Mouse (Mus musculus): Measurements from ENCODE around the gene Snrpf. TPM values are rescaled to one million over a fixed set of nuclear protein-coding genes. Genes with fewer than 3 reads are reported as not detected.
"Not testable (repeated sequence)": the region's sequence is repeated elsewhere in the genome, so short reads cannot be mapped to it uniquely, and the experiment has no call there.

Gene Snrpf
- polyA plus RNA-seq, 1 experiment from 2014 or later: 93.2 TPM

DNA sequence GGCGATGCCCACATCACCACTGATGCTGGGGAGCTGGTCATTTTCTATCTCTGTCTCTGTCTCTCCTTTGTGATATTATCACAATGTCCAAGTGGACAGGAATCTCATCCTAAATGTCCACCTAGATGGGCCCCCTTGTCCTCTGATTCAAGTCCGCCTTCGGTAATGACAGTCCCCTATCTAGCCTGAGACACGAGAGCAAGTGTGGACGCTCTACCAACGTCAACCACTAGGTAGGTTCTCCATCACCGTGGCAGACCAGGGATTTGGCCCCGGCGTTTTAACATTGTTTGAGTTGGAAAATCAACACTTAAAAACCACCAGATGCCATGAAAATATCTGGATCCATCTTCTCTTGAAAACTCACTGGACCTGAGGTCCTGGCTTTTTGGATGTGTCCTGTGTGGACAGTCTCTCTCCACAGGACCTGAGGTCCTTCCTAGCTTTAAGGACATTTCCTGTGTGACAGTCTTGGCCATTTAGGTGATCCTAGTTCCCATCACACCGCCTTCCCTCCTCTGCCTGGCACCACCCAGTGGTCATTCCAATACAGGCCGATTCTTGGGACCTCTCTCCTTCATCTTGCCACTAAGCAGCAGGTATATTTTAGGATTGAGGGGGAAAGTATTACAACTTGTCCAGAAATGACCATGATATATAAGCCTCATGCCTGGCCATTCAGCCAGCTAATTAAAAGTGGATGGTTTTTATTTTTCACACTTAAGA, 21.5 kb downstream of the Snrpf start:
- H3K4me2 ChIP-seq (ENCODE audit: low read depth, low read length): no peak overlapping the region
- no peaks in the 10 kb centered on the region for H3K4me1 ChIP-seq (ENCODE audit: control insufficient read depth, insufficient read depth, low read length)
- no peaks in the 10 kb centered on the region for H3K36me3 ChIP-seq (ENCODE audit: control insufficient read depth, insufficient read depth, low read length)
- no peaks in the 10 kb centered on the region for H3K27me3 ChIP-seq (ENCODE audit: control insufficient read depth, insufficient read depth, low read length)
- H3K27ac ChIP-seq (ENCODE audit: low read length): no peak overlapping the region
- H3K9ac ChIP-seq (ENCODE audit: low read length): no peak overlapping the region
- H3K9me3 ChIP-seq (replicated peaks; ENCODE audit: control insufficient read depth, low read length): no peaks in the 10 kb centered on the region
- no peak for ATAC-seq (ENCODE audit: insufficient read depth, low FRiP score)
- 84% methylated on average over 11 of the region's 11 CpGs for WGBS
- H3K4me3 ChIP-seq (replicated peaks; ENCODE audit: low read length): no peak overlapping the region

DNA sequence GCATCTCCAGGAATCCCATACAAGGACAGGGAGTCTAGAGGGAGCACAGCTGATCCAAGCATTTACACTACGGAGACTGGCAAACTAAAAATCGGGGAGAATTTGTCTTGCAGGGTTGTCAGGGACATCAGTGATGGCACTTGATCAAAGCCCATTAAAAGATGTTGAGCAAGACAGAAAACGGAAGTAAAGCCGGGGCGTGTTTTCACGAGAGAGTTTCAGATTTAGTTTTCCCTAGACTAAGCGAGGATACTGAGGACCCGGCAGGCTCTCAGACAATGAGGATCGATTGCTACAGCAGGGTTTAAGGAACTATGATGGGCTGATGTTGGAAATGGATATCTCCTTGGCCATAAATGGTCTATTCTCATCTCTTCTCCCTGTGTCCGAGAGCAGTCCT, 22.4 kb downstream of the Snrpf start:
- Histone ChIP-seq H3K4me1 (ENCODE audit: control insufficient read depth, insufficient read depth, low read length) (no peaks in the 10 kb centered on the region), H3K27ac (ENCODE audit: low read length) (no peak overlapping the region), H3K4me2 (ENCODE audit: low read depth, low read length) (no peak overlapping the region), H3K27me3 (ENCODE audit: control insufficient read depth, insufficient read depth, low read length) (no peaks in the 10 kb centered on the region), H3K36me3 (ENCODE audit: control insufficient read depth, insufficient read depth, low read length) (no peaks in the 10 kb centered on the region), H3K9me3 (replicated peaks; ENCODE audit: control insufficient read depth, low read length) (no peaks in the 10 kb centered on the region), H3K4me3 (replicated peaks; ENCODE audit: low read length) (no peak overlapping the region), H3K9ac (ENCODE audit: low read length) (no peak overlapping the region)
- 85% methylated on average over 10 of the region's 10 CpGs for WGBS
- no peak for ATAC-seq (ENCODE audit: insufficient read depth, low FRiP score)

DNA sequence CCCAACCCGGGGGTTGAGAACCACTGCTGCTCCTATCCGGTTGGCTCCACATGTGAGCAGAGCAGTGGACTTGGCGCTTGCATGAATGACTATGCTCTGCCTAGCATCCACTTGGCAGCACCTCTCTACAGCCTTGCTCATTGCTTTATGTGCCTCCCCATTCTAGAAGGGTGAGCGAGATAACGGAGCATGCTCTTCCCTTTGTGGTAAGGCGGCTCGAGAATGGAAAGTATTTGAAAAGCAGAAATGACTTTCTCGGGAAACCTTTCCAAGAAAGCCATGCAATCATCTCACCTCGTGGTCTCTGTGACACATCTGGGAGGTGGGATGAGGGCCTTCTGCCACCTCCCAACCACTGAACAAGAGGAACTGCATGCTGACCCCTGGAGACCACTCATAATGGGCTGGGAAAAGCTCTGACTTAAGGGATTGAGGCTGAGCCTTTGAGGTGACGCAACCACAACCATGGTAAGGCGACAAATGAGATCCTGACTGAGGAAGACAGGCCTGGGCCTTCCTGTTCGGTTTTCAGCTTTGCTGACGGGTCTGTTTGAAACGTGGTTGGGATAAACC, 24.9 kb downstream of the Snrpf start:
- H3K9ac ChIP-seq (ENCODE audit: low read length): no peak overlapping the region
- ATAC-seq (ENCODE audit: insufficient read depth, low FRiP score): no peak
- H3K27me3 ChIP-seq (ENCODE audit: control insufficient read depth, insufficient read depth, low read length): no peaks in the 10 kb centered on the region

DNA sequence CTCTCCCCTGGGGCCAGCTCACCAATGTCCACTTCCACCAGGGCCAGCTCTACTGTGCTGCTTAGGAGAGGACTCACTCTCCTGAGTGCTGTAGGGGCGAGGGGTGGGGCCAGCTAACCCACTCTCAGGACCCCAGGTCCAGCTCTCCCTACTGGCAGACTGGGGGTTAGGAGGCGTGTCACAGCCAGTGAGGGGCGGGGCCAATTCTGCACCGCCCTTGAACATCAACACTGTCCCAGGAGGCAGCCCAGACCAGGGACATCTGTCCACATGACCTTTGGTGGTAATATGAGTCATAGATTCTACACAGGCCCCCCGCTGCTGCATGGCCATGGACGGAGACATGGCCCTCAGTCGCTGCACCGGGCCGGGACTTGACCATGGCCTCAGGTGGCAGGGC, 29.7 kb downstream of the Snrpf start:
- no peak overlapping the region for H3K27ac ChIP-seq (ENCODE audit: low read length)
- H3K9me3 ChIP-seq (replicated peaks; ENCODE audit: control insufficient read depth, low read length): 0 out of 2 replicates have a peak, but pooled peaks cover 3% of the 10 kb centered on the region
- no peaks in the 10 kb centered on the region for H3K4me1 ChIP-seq (ENCODE audit: control insufficient read depth, insufficient read depth, low read length)
- no peak overlapping the region for H3K4me3 ChIP-seq (replicated peaks; ENCODE audit: low read length)
- no peak overlapping the region for H3K4me2 ChIP-seq (ENCODE audit: low read depth, low read length)
- 56% methylated on average over 9 of the region's 9 CpGs for WGBS
- H3K36me3 ChIP-seq (ENCODE audit: control insufficient read depth, insufficient read depth, low read length): no peaks in the 10 kb centered on the region
- ATAC-seq (ENCODE audit: insufficient read depth, low FRiP score): no peak
- no peak overlapping the region for H3K9ac ChIP-seq (ENCODE audit: low read length)
- H3K27me3 ChIP-seq (ENCODE audit: control insufficient read depth, insufficient read depth, low read length): no peaks in the 10 kb centered on the region

More for the DNA sequence above, 24.9 kb downstream of the Snrpf start:
- no peak overlapping the region for H3K4me2 ChIP-seq (ENCODE audit: low read depth, low read length)
- H3K4me3 ChIP-seq (replicated peaks; ENCODE audit: low read length): no peak overlapping the region
- 0 out of 2 replicates have a peak, but pooled peaks cover 3% of the 10 kb centered on the region for H3K9me3 ChIP-seq (replicated peaks; ENCODE audit: control insufficient read depth, low read length)
- 77% methylated on average over 14 of the region's 14 CpGs for WGBS
- H3K36me3 ChIP-seq (ENCODE audit: control insufficient read depth, insufficient read depth, low read length): no peaks in the 10 kb centered on the region
- no peak overlapping the region for H3K27ac ChIP-seq (ENCODE audit: low read length)
- no peaks in the 10 kb centered on the region for H3K4me1 ChIP-seq (ENCODE audit: control insufficient read depth, insufficient read depth, low read length)

DNA sequence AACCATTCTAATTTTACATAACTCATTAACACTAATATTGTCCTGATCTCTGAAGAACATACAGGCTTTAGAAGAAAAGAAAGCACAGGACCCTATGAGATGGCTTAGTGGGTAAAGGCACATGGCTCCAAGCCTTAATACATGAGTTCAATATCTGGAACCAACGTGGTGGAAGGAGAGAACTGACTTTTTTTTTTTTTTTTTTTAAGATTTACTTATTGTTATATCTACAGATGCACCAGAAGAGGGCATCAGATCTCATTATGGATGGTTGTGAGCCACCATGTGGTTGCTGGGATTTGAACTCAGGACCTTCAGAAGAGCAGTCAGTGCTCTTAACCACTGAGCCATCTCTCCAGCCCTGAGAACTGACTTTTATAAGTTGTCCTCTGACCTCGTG, 31.5 kb downstream of the Snrpf start:
- ATAC-seq (ENCODE audit: insufficient read depth, low FRiP score); H3K27ac ChIP-seq (ENCODE audit: low read length); H3K4me2 ChIP-seq (ENCODE audit: low read depth, low read length); H3K4me1 ChIP-seq (ENCODE audit: control insufficient read depth, insufficient read depth, low read length); H3K9ac ChIP-seq (ENCODE audit: low read length); H3K27me3 ChIP-seq (ENCODE audit: control insufficient read depth, insufficient read depth, low read length); H3K36me3 ChIP-seq (ENCODE audit: control insufficient read depth, insufficient read depth, low read length); H3K9me3 ChIP-seq (replicated peaks; ENCODE audit: control insufficient read depth, low read length); H3K4me3 ChIP-seq (replicated peaks; ENCODE audit: low read length): not testable (repeated sequence)
- 80% methylated on average over 2 of the region's 2 CpGs for WGBS

DNA sequence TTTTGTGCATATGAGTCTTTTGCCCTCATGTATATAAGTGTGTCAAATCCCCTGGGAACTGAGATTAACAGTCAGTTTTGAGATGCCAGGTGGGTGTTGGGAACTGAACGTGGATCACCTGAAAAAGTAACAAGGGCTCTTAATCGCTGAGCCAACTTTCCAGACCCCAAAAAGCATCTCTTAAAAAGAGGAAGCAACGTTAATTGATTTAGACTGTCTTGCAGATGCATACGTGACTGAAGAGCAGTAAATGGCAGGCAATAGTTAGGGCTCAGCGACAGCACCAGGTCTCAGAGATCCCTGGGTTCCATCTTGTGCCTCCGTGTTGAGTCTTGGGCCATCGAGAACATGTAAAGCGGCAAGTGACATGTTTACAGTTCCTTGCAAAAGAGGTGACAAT, 36.9 kb downstream of the Snrpf start:
- no peak overlapping the region for H3K9ac ChIP-seq (ENCODE audit: low read length)
- H3K4me2 ChIP-seq (ENCODE audit: low read depth, low read length): no peak overlapping the region
- ATAC-seq (ENCODE audit: insufficient read depth, low FRiP score): no peak
- 72% methylated on average over 8 of the region's 8 CpGs for WGBS
- no peaks in the 10 kb centered on the region for H3K36me3 ChIP-seq (ENCODE audit: control insufficient read depth, insufficient read depth, low read length)
- no peak overlapping the region for H3K27ac ChIP-seq (ENCODE audit: low read length)
- no peaks in the 10 kb centered on the region for H3K9me3 ChIP-seq (replicated peaks; ENCODE audit: control insufficient read depth, low read length)
- H3K4me1 ChIP-seq (ENCODE audit: control insufficient read depth, insufficient read depth, low read length): no peaks in the 10 kb centered on the region
- no peak overlapping the region for H3K4me3 ChIP-seq (replicated peaks; ENCODE audit: low read length)
- no peaks in the 10 kb centered on the region for H3K27me3 ChIP-seq (ENCODE audit: control insufficient read depth, insufficient read depth, low read length)

DNA sequence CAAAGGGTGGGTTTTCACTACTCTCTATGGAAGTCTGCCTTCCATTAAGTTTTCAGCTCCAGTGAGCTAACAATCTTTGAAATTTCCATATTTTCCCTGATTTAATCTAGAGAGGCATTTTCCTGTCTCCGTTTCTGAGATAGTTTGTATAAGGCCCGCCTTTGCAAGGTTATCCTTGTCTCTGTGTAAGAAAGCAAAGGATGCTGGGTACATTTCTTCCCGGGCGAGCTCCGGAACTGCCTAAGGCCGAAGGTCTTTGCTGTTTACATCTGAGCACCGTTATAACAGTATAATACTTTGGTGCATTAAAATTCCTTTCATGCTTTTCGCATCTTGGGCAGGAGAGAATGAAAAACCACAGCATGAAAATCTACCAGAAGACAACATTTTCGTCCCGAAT, 39.7 kb downstream of the Snrpf start:
- Histone ChIP-seq H3K9me3 (replicated peaks; ENCODE audit: control insufficient read depth, low read length) (no peaks in the 10 kb centered on the region), H3K27me3 (ENCODE audit: control insufficient read depth, insufficient read depth, low read length) (no peaks in the 10 kb centered on the region), H3K4me3 (replicated peaks; ENCODE audit: low read length) (no peak overlapping the region), H3K36me3 (ENCODE audit: control insufficient read depth, insufficient read depth, low read length) (no peaks in the 10 kb centered on the region), H3K9ac (ENCODE audit: low read length) (no peak overlapping the region), H3K27ac (ENCODE audit: low read length) (no peak overlapping the region), H3K4me2 (ENCODE audit: low read depth, low read length) (peak overlapping the region; percentile 13; the same call in 1 of the 2 replicates), H3K4me1 (ENCODE audit: control insufficient read depth, insufficient read depth, low read length) (no peaks in the 10 kb centered on the region)
- 39% methylated on average over 10 of the region's 10 CpGs for WGBS
- ATAC-seq (ENCODE audit: insufficient read depth, low FRiP score): no peak

DNA sequence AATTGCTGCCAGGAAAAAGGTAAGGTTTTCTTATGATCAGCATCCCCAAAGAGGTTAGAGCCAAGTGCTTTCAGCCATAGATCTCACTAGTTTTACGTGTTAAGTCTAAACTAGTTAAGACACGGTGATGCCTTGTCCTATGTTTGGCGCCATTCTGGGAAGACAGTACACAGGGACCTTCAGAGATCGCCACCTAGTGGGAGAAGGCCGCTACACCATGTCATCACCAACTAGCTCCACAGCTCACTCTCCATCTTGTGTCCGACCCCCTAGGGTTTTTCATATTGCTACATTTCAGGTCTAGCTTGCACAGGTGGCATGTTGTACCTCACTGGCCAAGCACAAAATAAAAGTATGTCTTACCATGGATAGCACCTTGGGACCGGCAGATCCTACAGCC, 40.5 kb downstream of the Snrpf start:
- H3K27me3 ChIP-seq (ENCODE audit: control insufficient read depth, insufficient read depth, low read length): no peaks in the 10 kb centered on the region
- peak; percentile 58; the same call in 1 of the 2 replicates for ATAC-seq (ENCODE audit: insufficient read depth, low FRiP score)
- WGBS: 13% methylated on average over 7 of the region's 7 CpGs

DNA sequence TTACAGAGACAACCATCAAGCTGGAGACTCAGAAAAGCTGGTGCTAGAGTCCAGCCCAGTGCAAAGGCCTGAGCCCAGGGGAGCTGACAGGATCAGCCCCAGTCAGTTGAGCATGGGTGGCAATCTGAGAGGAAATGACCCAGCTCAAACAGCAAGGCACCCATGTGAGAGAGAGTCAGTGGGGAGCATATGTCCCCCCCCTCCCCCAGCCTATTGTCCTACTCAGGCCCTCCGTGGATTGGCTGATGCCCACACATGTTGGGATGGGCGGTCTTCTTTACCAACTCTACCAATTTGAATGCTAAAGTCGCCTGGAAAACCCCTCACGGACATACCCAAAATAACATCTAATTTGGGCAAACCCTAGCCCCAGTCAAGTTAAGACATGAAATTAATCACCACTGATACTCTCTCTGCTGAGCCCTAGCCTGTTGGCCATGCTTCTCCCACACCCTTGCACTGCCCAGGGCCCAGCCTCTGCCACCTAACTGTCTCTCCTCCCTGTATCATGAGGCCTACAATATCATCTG, 41.7 kb downstream of the Snrpf start:
- ATAC-seq (ENCODE audit: insufficient read depth, low FRiP score): no peak
- Histone ChIP-seq H3K9ac (ENCODE audit: low read length) (no peak overlapping the region), H3K4me3 (replicated peaks; ENCODE audit: low read length) (no peak overlapping the region), H3K4me1 (ENCODE audit: control insufficient read depth, insufficient read depth, low read length) (no peaks in the 10 kb centered on the region), H3K36me3 (ENCODE audit: control insufficient read depth, insufficient read depth, low read length) (no peaks in the 10 kb centered on the region), H3K4me2 (ENCODE audit: low read depth, low read length) (no peak overlapping the region), H3K27ac (ENCODE audit: low read length) (no peak overlapping the region), H3K27me3 (ENCODE audit: control insufficient read depth, insufficient read depth, low read length) (no peaks in the 10 kb centered on the region), H3K9me3 (replicated peaks; ENCODE audit: control insufficient read depth, low read length) (no peaks in the 10 kb centered on the region)
- WGBS: 86% methylated on average over 4 of the region's 4 CpGs

More for the DNA sequence above, 40.5 kb downstream of the Snrpf start:
- Histone ChIP-seq H3K36me3 (ENCODE audit: control insufficient read depth, insufficient read depth, low read length) (no peaks in the 10 kb centered on the region), H3K9me3 (replicated peaks; ENCODE audit: control insufficient read depth, low read length) (no peaks in the 10 kb centered on the region), H3K9ac (ENCODE audit: low read length) (no peak overlapping the region), H3K4me1 (ENCODE audit: control insufficient read depth, insufficient read depth, low read length) (no peaks in the 10 kb centered on the region), H3K4me3 (replicated peaks; ENCODE audit: low read length) (no peak overlapping the region), H3K4me2 (ENCODE audit: low read depth, low read length) (no peak overlapping the region), H3K27ac (ENCODE audit: low read length) (no peak overlapping the region)

Measured in stomach, embryonic 16.5 days (tissue).